Mouse (Mus musculus) C2C12 (cell line): ENCODE results near the gene Sos2. TPM values are rescaled to one million over a fixed set of nuclear protein-coding genes. Genes with fewer than 3 reads are reported as not detected.
A peak's percentile ranks its signal among the peaks of the same experiment; 100 is the strongest.

Experiments
- H3K27me3 ChIP-seq: one replicate; pipeline ENCODE4 v1.6.1; 2011; ENCODE audit not compliant: control insufficient read depth, insufficient read depth, insufficient read length
- H3K36me3 ChIP-seq: one replicate; pipeline ENCODE4 v1.6.1; 2011; ENCODE audit not compliant: control insufficient read depth, insufficient read depth
- H3K4me3 ChIP-seq: one replicate; pipeline ENCODE4 v1.5.1; 2011; ENCODE audit warnings: mild to moderate bottlenecking, control low read depth; ENCODE audit not compliant: poor library complexity, insufficient read depth, severe bottlenecking
- H3K79me2 ChIP-seq: one replicate; pipeline ENCODE4 v1.6.1; 2011; ENCODE audit not compliant: control insufficient read depth, insufficient read depth
- H3K79me3 ChIP-seq: one replicate; pipeline ENCODE4 v1.6.1; 2011; ENCODE audit warnings: low read depth, control low read depth
- H3ac ChIP-seq: one replicate; pipeline ENCODE3; 2011; ENCODE audit warnings: low read depth; ENCODE audit not compliant: control insufficient read depth, insufficient read length
- CEBPB ChIP-seq: IDR thresholded peaks from one replicate; pipeline ENCODE4 v1.6.1; 2011; ENCODE audit warnings: low read depth, mild to moderate bottlenecking, control low read depth, moderate library complexity
- CTCF ChIP-seq: IDR thresholded peaks from one replicate; pipeline ENCODE4 v1.5.1; 2011; ENCODE audit not compliant: control insufficient read depth, insufficient read depth, insufficient read length
- FOSL1 ChIP-seq: IDR thresholded peaks from one replicate; pipeline ENCODE4 v1.8.0; 2011; ENCODE audit warnings: mild to moderate bottlenecking, low read length; ENCODE audit not compliant: poor library complexity, insufficient read depth, severe bottlenecking
- MAX ChIP-seq: IDR thresholded peaks from one replicate; pipeline ENCODE4 v1.6.1; 2011; ENCODE audit warnings: mild to moderate bottlenecking, control low read depth
- MYOD1 ChIP-seq: IDR thresholded peaks from one replicate; pipeline ENCODE4 v1.6.1; 2011; ENCODE audit warnings: low read depth; ENCODE audit not compliant: control insufficient read depth, insufficient read length
- MYOG ChIP-seq: IDR thresholded peaks from one replicate; pipeline ENCODE4 v1.6.1; 2011; ENCODE audit not compliant: control insufficient read depth, insufficient read length; ENCODE audit errors: extremely low read depth
- USF1 ChIP-seq: IDR thresholded peaks from one replicate; pipeline ENCODE4 v1.6.1; 2011; ENCODE audit warnings: low read depth, mild to moderate bottlenecking, control low read depth, moderate library complexity
- polyA plus RNA-seq: library from polyadenylated mRNA; unstranded; fragments of >200 nt; fragmentation: generic; extraction: Trizol; gene quantifications from one replicate; pipeline ENCODE4 v1.2.1, GENCODE M21; 2012; ENCODE audit warnings: missing spikeins

The Sos2 gene
- polyA plus RNA-seq, 1 experiment: 3.0 TPM

DNA sequence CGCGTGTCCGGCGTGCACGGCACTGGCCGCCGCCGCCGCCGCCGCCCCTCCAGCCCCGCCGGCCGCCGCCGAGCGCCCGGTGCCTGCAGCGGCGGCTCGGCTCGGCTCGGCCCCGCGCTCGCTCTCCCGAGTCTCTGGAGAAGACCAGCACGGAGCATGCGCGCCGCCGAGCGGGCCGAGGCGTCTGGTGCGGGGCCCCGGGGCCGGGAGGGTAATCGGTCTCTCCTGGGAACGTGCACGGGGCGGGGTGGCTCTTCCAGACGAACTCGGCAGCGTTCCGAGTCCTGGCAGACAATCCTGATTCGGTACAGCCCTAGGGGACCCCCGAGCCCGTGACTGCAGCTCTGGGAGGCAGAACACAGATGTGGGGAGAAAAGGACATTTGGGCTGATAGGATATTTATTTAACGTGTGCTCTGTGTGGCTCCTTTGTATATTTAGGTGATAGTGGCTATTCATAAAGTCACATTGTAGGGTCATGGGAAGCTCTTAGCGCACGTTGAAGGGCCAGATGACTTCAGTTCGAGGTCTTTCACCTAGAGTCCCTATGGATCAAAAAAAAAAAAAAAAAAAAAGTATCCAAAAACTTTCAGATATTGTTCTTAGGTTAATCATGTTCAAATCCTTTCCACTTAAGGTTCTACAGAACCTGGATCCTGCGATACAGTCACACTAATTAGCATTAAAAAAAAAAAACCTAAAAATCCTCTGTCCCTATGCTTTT, 574 bp upstream of the Sos2 start:
- TF ChIP-seq CTCF: no peak
- TF ChIP-seq FOSL1: no peak
- no peak for TF ChIP-seq USF1
- no peak for TF ChIP-seq CEBPB
- no peak for TF ChIP-seq MAX
- no peak for TF ChIP-seq MYOD1
- TF ChIP-seq MYOG: no peak

DNA sequence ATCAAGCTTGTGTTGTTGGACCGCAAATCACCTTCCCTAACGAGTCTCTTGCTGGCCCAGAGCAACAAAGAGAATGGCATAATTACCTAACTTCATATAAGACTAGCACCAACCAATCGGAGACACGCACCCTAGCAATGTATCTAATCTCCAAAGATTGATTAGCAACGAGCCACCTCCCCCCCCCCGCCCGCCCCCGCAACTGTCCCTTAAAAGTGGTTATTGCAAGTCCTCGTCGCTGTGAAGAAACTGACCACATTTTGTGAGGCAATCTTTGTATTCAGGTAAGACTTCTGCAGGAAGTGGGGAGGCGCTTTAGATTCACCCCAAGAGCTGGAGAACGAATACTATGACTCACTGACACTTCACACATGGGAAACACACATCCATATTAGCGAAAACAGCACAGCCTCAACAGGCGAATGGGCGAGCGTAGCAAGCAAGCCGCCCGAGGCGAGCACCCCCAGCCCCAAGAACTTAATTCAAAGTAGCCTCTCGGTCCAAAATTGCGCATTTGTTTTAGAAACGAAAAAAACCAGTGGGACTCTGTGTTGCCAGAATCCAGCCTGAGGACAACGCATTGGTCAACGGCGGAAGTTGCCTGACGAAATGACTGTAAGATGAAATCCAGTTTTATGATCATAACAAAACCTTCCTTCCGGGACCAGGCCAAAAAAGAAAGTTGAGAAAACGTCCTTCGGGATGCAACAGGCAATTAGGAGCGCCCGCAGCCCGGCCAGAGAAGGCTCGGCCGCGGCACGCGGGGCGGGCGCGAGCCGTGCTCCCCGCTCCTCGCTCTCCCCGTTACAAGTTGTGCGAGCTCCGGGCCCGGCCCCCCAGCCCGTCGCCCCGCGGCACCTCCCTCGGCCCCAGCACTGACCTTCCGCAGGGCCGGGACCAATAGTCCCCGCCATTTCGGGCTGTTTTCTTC, 752 bp downstream of the Sos2 start:
- Histone ChIP-seq H3K36me3 (no peaks in the 10 kb centered on the region), H3K27me3 (no peaks in the 10 kb centered on the region), H3ac (peak overlapping the region; percentile 90), H3K79me2 (peaks cover 55% of the 10 kb centered on the region), H3K4me3 (peak overlapping the region; percentile 63), H3K79me3 (peaks cover 33% of the 10 kb centered on the region)
- no peak for TF ChIP-seq USF1
- no peak for TF ChIP-seq CTCF
- no peak for TF ChIP-seq FOSL1
- TF ChIP-seq MYOG: no peak
- no peak for TF ChIP-seq MAX
- no peak for TF ChIP-seq CEBPB

More for the DNA sequence above, 574 bp upstream of the Sos2 start:
- H3K79me2 ChIP-seq: peaks cover 42% of the 10 kb centered on the region
- H3K4me3 ChIP-seq: peak overlapping the region; percentile 63
- H3K36me3 ChIP-seq: no peaks in the 10 kb centered on the region
- peak overlapping the region; percentile 90 for H3ac ChIP-seq
- no peaks in the 10 kb centered on the region for H3K27me3 ChIP-seq
- peaks cover 26% of the 10 kb centered on the region for H3K79me3 ChIP-seq

DNA sequence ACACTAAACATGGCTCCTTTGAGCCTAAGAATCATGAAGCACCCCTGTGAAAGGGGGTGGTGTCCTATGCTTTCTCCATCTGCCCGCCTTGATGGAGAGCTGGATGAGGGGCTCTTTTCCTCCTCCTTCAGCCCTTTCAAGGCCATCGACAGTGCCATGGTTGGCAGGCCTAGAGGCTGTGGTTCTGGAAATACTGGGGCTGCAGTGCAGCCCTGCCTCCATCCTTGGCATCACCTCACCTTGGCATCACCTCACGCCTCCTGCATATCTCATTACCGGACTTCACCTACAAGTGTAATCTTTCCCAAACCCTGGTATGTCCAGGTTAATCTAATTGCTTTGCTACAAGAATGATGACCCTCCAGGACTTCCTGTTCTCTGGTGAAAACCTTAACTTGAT, 5.5 kb downstream of the Sos2 start:
- Histone ChIP-seq H3K79me2 (peaks cover 96% of the 10 kb centered on the region), H3K79me3 (peaks cover 46% of the 10 kb centered on the region), H3ac (no peak overlapping the region), H3K4me3 (no peak overlapping the region), H3K27me3 (no peaks in the 10 kb centered on the region), H3K36me3 (no peaks in the 10 kb centered on the region)
- TF ChIP-seq MAX (no peak), CEBPB (no peak), MYOD1 (no peak), CTCF (no peak), MYOG (no peak), USF1 (no peak), FOSL1 (no peak)

DNA sequence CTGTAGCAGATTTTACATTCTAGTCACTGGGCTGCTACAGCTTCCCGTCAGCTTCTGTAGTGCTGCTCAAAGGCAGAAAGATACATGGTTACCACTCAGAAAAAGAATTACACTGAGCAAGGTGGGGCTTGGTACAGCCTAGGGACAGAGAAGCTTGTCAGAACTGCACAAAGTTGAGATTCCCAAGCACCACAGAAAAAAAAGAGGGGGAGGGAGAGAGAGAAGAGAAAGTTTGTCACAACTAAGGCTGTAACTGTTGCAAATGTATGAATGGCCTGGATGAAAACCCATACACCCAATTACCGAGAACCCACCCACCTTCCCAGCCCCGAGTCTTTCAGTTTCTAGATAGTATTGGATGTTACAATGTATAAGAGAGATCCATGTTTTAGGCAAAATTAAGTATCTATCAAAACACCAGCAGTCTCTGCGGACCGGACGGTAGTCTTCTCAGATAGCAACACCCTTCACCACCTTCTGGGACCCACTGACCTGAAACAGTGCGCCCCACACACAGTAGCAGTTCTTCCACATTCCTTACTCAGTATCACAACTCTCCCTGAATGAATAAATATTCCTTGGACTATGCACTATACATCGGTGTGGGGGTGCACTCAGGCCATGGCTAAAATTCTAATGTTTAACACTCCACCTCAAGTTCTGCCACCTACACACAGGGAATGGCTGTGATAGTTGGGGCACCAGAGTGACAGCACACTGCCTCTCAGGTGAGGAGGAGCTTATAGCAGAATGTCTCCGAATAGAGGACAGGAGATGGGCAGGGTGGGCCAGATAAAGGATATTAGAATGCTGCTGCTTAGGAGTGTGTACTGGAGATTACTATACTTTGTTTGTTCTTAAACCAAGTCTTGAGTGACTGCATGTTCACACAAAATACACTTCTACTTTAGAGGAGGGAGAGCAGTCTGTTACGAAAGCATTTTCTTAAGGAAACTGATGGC, 6.8 kb downstream of the Sos2 start:
- no peaks in the 10 kb centered on the region for H3K36me3 ChIP-seq
- no peak overlapping the region for H3K4me3 ChIP-seq
- no peaks in the 10 kb centered on the region for H3K27me3 ChIP-seq
- peaks cover 96% of the 10 kb centered on the region for H3K79me2 ChIP-seq
- H3K79me3 ChIP-seq: peaks cover 45% of the 10 kb centered on the region
- H3ac ChIP-seq: no peak overlapping the region
- TF ChIP-seq FOSL1 (no peak), CTCF (no peak), MAX (no peak), MYOG (no peak), CEBPB (no peak), MYOD1 (no peak), USF1 (no peak)

GRCm38 (mm10) chr12:69674176-69674575, 7.5 kb downstream of the Sos2 start:
- H3K4me3 ChIP-seq: no peak overlapping the region
- H3K79me3 ChIP-seq: peaks cover 42% of the 10 kb centered on the region
- H3K36me3 ChIP-seq: no peaks in the 10 kb centered on the region
- peaks cover 96% of the 10 kb centered on the region for H3K79me2 ChIP-seq
- no peaks in the 10 kb centered on the region for H3K27me3 ChIP-seq
- H3ac ChIP-seq: no peak overlapping the region
- TF ChIP-seq MAX (no peak), MYOD1 (no peak)
